Mouse (Mus musculus): ENCODE data around the gene Il17rd.

DNA sequence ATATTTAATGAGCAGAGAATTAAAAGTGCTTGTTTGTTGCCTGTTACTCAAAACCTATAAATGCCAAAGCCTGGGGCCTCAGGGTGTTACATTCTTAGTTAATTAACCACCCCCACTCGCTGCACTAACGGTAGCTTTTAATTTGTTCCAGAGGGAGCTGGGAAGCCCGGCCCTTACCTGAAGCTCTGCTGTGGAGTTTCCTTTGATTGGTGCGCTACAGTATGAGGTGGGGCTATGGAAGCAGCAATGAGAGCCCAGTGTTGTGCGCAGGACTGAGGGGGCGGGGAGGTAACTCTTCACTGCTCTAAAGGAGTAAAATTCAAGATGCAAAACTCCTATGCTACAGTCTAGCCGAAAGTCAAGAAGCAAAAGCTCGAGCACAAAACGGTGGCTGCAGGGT, 32.0 kb downstream of the Il17rd start:
- TF ChIP-seq POLR2A (IDR thresholded peaks at IDR 0.05; ENCODE audit: insufficient read depth, low read depth, low read length) (no peak), CTCF (IDR thresholded peaks at IDR 0.05; ENCODE audit: insufficient read depth, low read depth, low read length) (no peak)

Data from olfactory bulb, adult 2 months (tissue).